Mouse (Mus musculus): ENCODE measurements at regions not wholly inside any gene's neighbourhood (a gene's known extent, or its start where the extent isn't known, plus 50 kb on each side); places are given as distances from the start of the nearest gene placed in this dataset.
A peak's percentile ranks its signal among the peaks of the same experiment; 100 is the strongest.

GRCm38 (mm10) chr17:84009966-84010365, 162.2 kb upstream of the Haao start:
- Histone ChIP-seq H3K9me3 (no peaks in the 10 kb centered on the region), H3K27me3 (no peaks in the 10 kb centered on the region), H3K36me3 (no peaks in the 10 kb centered on the region), H3K4me2 (replicated peaks) (no peak overlapping the region), H3K27ac (no peak overlapping the region), H3K4me1 (replicated peaks) (0 out of 2 replicates have a peak, but pooled peaks cover 3% of the 10 kb centered on the region), H3K9ac (replicated peaks) (no peak overlapping the region), H3K4me3 (replicated peaks) (no peak overlapping the region)
- WGBS: 90% methylated on average over 7 of the region's 7 CpGs
- ATAC-seq: no peak

GRCm38 (mm10) chr17:84009194-84009593, 161.4 kb upstream of the Haao start:
- Histone ChIP-seq H3K4me2 (replicated peaks) (no peak overlapping the region), H3K27ac (peak overlapping the region; percentile 2; the same call in 1 of the 2 replicates), H3K4me1 (replicated peaks) (peaks cover 5% of the 10 kb centered on the region), H3K4me3 (replicated peaks) (no peak overlapping the region), H3K36me3 (no peaks in the 10 kb centered on the region), H3K9me3 (no peaks in the 10 kb centered on the region), H3K27me3 (no peaks in the 10 kb centered on the region), H3K9ac (replicated peaks) (no peak overlapping the region)
- peak; percentile 85 for ATAC-seq
- 73% methylated on average over 8 of the region's 8 CpGs for WGBS

GRCm38 (mm10) chr17:84008682-84009052, 160.9 kb upstream of the Haao start:
- no peak overlapping the region for H3K4me2 ChIP-seq (replicated peaks)
- H3K27ac ChIP-seq: no peak overlapping the region
- 68% methylated on average over 7 of the region's 7 CpGs for whole genome bisulfite sequencing
- H3K27me3 ChIP-seq: no peaks in the 10 kb centered on the region
- H3K9me3 ChIP-seq: no peaks in the 10 kb centered on the region
- H3K4me3 ChIP-seq (replicated peaks): no peak overlapping the region
- no peaks in the 10 kb centered on the region for H3K36me3 ChIP-seq
- H3K4me1 ChIP-seq (replicated peaks): peaks cover 10% of the 10 kb centered on the region
- H3K9ac ChIP-seq (replicated peaks): no peak overlapping the region
- ATAC-seq: no peak

- no peaks in the 10 kb centered on the region for H3K36me3 ChIP-seq
- H3K9ac ChIP-seq (replicated peaks): no peak overlapping the region
- H3K27ac ChIP-seq: no peak overlapping the region
- no peak for ATAC-seq
- H3K9me3 ChIP-seq: no peaks in the 10 kb centered on the region
- 93% methylated on average over 12 of the region's 12 CpGs for WGBS
- H3K4me2 ChIP-seq (replicated peaks): no peak overlapping the region
- no peaks in the 10 kb centered on the region for H3K27me3 ChIP-seq
- H3K4me1 ChIP-seq (replicated peaks): peaks cover 10% of the 10 kb centered on the region
- no peak overlapping the region for H3K4me3 ChIP-seq (replicated peaks)
These were observed 160.4 kb upstream of the Haao start for GRCm38 (mm10) chr17:84008035-84008681.

GRCm38 (mm10) chr17:84006748-84007147, 159.0 kb upstream of the Haao start:
- WGBS: 86% methylated on average over 9 of the region's 9 CpGs
- no peaks in the 10 kb centered on the region for H3K9me3 ChIP-seq
- H3K4me1 ChIP-seq (replicated peaks): peaks cover 10% of the 10 kb centered on the region
- no peak overlapping the region for H3K9ac ChIP-seq (replicated peaks)
- no peak overlapping the region for H3K4me2 ChIP-seq (replicated peaks)
- H3K36me3 ChIP-seq: no peaks in the 10 kb centered on the region
- ATAC-seq: no peak
- H3K27ac ChIP-seq: no peak overlapping the region
- H3K27me3 ChIP-seq: no peaks in the 10 kb centered on the region
- H3K4me3 ChIP-seq (replicated peaks): no peak overlapping the region

GRCm38 (mm10) chr17:84004237-84004636, 156.5 kb upstream of the Haao start:
- Histone ChIP-seq H3K4me2 (replicated peaks) (no peak overlapping the region), H3K36me3 (no peaks in the 10 kb centered on the region), H3K27ac (no peak overlapping the region), H3K4me3 (replicated peaks) (no peak overlapping the region), H3K27me3 (no peaks in the 10 kb centered on the region), H3K4me1 (replicated peaks) (peaks cover 10% of the 10 kb centered on the region), H3K9me3 (no peaks in the 10 kb centered on the region), H3K9ac (replicated peaks) (no peak overlapping the region)
- no peak for ATAC-seq
- 37% methylated on average over 6 of the region's 6 CpGs for WGBS

- H3K4me3 ChIP-seq (replicated peaks): no peak overlapping the region
- no peaks in the 10 kb centered on the region for H3K9me3 ChIP-seq
- no peaks in the 10 kb centered on the region for H3K36me3 ChIP-seq
- no peaks in the 10 kb centered on the region for H3K27me3 ChIP-seq
- 34% methylated on average over 9 of the region's 9 CpGs for WGBS
- H3K27ac ChIP-seq: no peak overlapping the region
- H3K4me1 ChIP-seq (replicated peaks): peaks cover 7% of the 10 kb centered on the region
- ATAC-seq: no peak
- no peak overlapping the region for H3K4me2 ChIP-seq (replicated peaks)
- no peak overlapping the region for H3K9ac ChIP-seq (replicated peaks)
These were observed 155.9 kb upstream of the Haao start for GRCm38 (mm10) chr17:84003489-84004234.

GRCm38 (mm10) chr17:84002939-84003338, 155.2 kb upstream of the Haao start:
- Histone ChIP-seq H3K9ac (replicated peaks) (no peak overlapping the region), H3K4me2 (replicated peaks) (no peak overlapping the region), H3K4me1 (replicated peaks) (peaks cover 7% of the 10 kb centered on the region), H3K4me3 (replicated peaks) (no peak overlapping the region), H3K36me3 (no peaks in the 10 kb centered on the region), H3K9me3 (no peaks in the 10 kb centered on the region), H3K27me3 (no peaks in the 10 kb centered on the region), H3K27ac (no peak overlapping the region)
- WGBS: 93% methylated on average over 6 of the region's 6 CpGs
- ATAC-seq: no peak

- no peak for ATAC-seq
- H3K9me3 ChIP-seq: no peaks in the 10 kb centered on the region
- no peak overlapping the region for H3K27ac ChIP-seq
- H3K36me3 ChIP-seq: no peaks in the 10 kb centered on the region
- no peak overlapping the region for H3K4me2 ChIP-seq (replicated peaks)
- H3K27me3 ChIP-seq: no peaks in the 10 kb centered on the region
- peaks cover 7% of the 10 kb centered on the region for H3K4me1 ChIP-seq (replicated peaks)
- no peak overlapping the region for H3K9ac ChIP-seq (replicated peaks)
- 96% methylated on average over 16 of the region's 16 CpGs for WGBS
- H3K4me3 ChIP-seq (replicated peaks): no peak overlapping the region
These were observed 154.6 kb upstream of the Haao start for GRCm38 (mm10) chr17:84002327-84002726.

- Histone ChIP-seq H3K9ac (replicated peaks) (no peak overlapping the region), H3K4me2 (replicated peaks) (no peak overlapping the region), H3K27ac (no peak overlapping the region), H3K27me3 (no peaks in the 10 kb centered on the region), H3K36me3 (no peaks in the 10 kb centered on the region), H3K4me1 (replicated peaks) (peaks cover 7% of the 10 kb centered on the region), H3K4me3 (replicated peaks) (no peak overlapping the region), H3K9me3 (no peaks in the 10 kb centered on the region)
- 82% methylated on average over 6 of the region's 6 CpGs for WGBS
- no peak for ATAC-seq
These were observed 152.4 kb upstream of the Haao start for GRCm38 (mm10) chr17:84000115-84000514.

GRCm38 (mm10) chr17:83998972-83999545, 151.3 kb upstream of the Haao start:
- H3K9ac ChIP-seq (replicated peaks): no peak overlapping the region
- no peaks in the 10 kb centered on the region for H3K27me3 ChIP-seq
- no peaks in the 10 kb centered on the region for H3K36me3 ChIP-seq
- no peak for ATAC-seq
- peaks cover 4% of the 10 kb centered on the region for H3K4me1 ChIP-seq (replicated peaks)
- H3K9me3 ChIP-seq: no peaks in the 10 kb centered on the region
- no peak overlapping the region for H3K27ac ChIP-seq
- WGBS: 77% methylated on average over 10 of the region's 10 CpGs
- no peak overlapping the region for H3K4me2 ChIP-seq (replicated peaks)
- no peak overlapping the region for H3K4me3 ChIP-seq (replicated peaks)

GRCm38 (mm10) chr17:83998341-83998740, 150.6 kb upstream of the Haao start:
- no peak for ATAC-seq
- no peaks in the 10 kb centered on the region for H3K4me1 ChIP-seq (replicated peaks)
- no peak overlapping the region for H3K4me2 ChIP-seq (replicated peaks)
- H3K4me3 ChIP-seq (replicated peaks): no peak overlapping the region
- H3K9me3 ChIP-seq: no peaks in the 10 kb centered on the region
- no peak overlapping the region for H3K9ac ChIP-seq (replicated peaks)
- H3K27me3 ChIP-seq: no peaks in the 10 kb centered on the region
- H3K36me3 ChIP-seq: no peaks in the 10 kb centered on the region
- 94% methylated on average over 7 of the region's 7 CpGs for WGBS
- H3K27ac ChIP-seq: no peak overlapping the region
